Mouse (Mus musculus) thymus, postnatal 25 days (tissue): ENCODE results near the gene Tnc.
"Not testable (repeated sequence)": the region's sequence is repeated elsewhere in the genome, so short reads cannot be mapped to it uniquely, and the experiment has no call there.

ENCODE experiments used
- DNase-seq: peaks from one replicate; pipeline ENCODE4 v3.0.0; 2022

Tnc gene

DNA sequence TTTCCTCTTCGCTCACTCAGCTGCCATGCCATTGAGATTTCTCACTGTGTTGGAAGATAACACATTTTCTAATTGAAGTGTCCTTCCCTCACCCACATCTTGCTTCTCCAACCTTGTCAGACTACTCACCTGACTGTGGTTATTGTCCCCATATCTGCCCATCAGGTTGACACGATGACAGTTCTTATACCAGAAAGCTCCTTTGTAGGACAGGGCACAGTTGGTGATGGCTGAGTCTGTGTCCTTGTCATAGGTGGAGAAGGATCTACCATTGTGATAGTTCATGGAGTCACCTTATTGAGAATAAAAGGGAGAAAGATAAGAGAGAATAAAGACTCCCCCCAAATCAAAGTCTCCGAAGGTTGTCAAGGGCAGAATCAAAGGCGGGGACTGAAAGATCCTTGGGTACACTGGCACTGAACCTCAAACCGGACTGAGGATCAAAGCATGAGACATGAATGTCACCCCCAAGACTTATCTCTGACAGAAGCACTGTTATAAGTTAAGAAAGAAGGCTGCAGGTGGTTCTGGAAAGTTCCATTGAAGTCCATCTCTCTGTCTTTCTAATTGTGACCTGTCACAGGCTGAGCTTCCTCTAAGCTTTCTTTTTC, 84.9 kb downstream of the Tnc start:
- DNase-seq = no peak

DNA sequence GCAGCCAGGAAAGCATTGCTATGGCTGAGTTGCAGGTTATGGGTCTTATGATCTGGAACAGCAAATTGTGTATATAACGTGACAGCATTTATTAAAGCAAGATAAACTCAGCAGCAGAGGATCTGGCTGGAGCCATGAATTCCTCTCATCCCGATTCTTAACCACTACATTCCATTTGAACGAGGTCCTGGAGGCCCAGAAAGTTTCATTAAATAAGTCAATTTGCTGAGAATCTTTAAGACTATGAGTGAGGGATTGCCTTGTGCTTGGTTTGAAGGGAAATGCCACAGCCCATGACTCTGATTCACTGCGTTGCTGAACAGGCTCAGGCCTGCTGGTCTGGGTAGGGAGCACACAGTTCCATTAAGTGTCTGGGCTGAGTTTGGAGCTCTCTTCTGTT, 88.2 kb downstream of the Tnc start:
- DNase-seq = no peak

DNA sequence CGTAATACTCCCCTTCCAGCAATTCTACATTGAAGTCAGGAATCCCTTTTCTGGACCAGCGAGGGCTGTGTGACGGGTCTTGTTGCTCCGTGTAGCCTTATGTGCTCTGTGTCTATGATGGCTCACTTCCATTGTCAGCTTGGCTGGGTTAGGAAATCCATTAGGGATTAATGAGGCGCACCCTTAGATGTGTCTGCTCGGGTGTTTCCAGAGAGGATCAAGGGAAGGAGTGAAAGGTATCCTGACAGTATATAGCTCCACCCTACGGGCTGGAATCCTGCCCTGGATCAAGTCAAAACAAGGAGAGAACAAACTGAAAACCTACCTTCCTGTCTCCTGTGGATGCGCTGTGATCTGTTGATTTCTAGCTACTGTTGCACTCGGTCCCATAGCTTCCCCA, 96.8 kb downstream of the Tnc start:
- no peak for DNase-seq

DNA sequence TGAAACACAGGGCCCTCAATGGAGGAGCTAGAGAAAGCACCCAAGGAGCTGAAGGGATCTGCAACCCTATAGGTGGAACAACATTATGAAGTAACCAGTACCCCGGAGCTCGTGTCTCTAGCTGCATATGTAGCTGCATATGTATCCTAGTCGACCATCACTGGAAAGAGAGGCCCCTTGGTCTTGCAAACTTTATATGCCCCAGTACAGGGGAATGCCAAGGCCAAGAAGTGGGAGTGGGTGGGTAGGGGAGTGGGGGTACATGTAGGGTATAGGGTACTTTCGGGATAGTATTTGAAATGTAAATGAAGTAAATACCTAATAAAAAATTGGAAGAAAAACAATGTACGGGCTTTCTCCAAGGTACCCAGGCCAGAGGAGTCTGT, 98.1 kb downstream of the Tnc start:
- DNase-seq = not testable (repeated sequence)

DNA sequence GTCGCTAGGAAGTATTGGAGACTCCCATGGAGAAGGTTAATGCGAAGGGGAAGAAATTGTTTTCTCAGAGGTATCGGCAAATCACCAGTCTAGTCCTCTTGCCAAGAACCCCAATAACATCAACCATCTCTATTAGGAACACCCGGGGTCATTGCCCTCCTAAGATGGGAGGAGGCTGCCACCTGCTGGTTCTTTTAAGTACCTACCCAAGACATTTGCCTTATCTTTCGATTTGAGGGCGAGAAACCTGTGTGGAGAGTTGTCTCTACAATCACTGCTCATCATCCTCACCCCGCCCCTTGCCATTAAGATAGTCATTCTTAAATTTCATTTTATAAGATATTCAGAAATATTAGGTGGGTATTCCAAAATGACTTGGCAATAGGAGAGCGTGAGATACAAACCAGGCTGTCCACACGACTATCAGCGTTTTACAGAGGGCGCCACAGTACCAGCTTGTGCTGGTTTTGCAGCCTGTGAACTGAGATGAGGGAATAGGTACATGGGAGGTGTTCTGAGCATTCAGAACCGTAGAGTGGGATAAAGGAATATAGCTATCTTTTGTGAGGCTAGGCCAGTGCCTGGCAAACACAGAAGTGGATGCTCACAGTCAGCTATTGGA, 98.6 kb downstream of the Tnc start:
- DNase-seq = peak; percentile 70

DNA sequence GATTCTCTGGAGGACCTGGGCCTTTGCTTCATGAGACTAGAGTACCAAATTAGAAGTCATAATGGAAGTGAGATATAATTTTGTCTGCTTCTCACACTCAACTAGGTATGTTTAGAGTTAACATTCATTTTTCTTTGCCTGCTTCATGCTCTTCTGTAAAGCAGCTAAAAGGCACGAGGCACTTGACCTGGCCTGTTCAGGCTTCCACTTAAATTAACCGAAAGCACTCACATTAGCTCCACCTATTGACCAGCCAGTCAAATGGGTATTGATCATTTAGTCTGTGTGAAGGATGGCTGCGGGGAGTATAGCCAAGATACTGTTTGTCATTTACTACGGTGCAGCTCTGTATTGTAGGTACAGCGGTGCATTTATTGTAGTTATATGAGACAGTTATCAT, 103.0 kb downstream of the Tnc start:
- no peak for DNase-seq

DNA sequence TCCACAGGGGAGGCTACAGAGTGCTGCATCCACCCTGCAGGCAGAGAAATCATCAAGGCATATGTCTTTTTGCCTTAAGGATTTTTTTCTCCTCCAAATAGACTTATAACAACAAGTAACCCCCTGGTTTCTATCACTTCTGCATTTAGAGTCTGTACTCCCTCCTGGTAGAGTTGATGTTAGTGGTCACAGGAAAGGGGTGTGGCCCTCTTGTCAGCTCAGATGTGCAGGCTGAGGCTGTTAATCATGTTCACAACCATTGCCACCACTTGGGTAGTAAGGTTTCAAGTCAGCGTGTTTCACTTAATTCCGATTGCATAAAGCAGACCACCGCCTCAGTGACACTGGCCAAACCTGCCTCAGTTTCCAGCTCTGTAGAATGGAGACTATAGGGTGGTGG, 103.9 kb downstream of the Tnc start:
- DNase-seq = no peak

DNA sequence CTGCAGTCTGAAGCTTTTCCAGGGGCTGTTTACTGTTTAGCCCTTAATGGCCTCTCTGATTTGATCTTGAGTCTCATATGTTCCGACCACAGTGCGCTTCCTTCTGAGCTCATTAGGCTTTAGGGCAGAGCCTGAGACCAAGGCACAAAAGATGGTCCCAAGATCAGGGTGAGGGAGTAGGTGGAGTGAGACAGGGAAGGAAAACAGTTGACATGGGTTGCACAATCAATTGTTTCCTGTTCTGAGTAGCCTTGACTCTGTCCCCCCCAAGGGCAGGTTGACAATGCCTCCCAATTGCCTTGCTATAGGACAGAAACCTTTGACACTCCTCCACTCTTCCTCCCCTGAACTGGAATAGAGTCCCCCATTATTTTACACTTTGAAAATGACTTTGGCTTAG, 105.4 kb downstream of the Tnc start:
- no peak for DNase-seq

DNA sequence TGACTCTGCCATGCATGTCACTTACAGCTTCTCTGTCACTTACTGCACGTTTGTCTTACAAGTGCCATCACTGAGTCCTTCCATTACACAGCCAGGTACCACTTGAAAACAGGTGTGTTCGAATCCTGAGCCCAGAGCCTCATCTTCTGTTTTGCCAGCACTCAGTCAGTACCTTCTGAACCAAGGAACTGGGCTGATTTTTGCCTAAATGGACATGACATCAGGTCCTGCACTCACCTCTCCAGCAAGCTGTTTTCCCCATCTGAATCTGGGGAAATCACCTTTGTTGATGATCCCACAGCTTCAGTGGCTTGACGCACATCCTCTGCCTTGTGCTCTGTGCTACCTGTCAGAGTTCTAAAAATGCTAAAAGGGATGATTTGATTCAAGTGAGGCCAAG, 107.4 kb downstream of the Tnc start:
- no peak for DNase-seq

DNA sequence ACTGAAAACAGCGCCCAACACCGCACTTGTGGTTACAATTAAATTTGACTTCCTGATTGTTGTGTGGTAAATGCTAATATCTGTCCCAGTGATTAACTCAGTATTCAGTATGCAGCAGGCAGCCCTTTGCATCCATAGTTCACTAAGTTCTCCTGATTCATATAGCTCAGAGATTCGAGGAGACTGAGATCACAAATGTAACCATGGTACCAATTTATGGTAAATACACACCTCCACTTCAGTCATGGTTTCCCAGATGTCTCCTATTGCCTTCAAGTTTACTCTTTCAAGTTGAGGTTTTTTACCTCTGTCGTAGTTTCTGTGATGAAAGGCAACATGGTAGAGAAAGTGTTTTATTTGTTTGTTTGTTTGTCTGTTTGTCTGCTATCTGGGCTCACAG, 110.9 kb downstream of the Tnc start:
- DNase-seq = no peak

DNA sequence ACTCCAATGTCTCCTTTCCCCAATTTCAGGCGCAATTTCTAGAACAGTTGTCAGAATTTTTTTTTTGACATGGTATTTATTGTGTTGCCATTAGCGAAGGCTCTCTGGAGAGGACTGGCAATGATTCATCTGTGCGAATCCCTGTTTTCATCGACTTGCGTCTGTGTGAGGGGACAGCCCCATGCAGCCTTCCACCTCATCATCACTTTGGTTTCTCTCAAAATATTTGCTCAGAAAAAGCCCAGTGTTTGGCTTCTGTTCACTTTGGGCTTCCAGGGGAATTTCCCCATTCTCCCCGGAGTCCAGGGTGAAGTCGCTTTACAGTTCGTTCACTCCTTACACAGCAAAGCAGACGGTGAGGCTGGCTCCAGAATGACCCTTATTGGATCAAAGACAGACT, 111.5 kb downstream of the Tnc start:
- no peak for DNase-seq

DNA sequence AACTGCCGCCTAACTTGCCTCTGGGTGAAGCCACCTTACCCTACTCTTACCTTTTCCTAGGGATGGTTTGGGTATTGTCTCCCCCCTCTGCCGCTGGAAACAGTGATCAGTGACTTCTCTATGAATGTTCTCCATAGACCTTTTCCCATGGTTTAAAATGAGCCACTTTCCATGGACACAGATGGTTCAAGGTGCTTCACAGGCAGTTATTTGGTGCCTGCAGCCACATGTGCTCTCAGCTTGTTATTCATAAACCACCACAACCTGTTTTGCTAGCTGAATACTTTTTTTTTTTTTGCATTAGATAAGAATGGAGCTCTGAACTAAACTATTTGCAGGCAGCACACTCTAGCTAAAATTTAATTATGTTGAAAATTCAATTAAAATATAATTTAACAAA, 116.0 kb downstream of the Tnc start:
- DNase-seq = no peak

DNA sequence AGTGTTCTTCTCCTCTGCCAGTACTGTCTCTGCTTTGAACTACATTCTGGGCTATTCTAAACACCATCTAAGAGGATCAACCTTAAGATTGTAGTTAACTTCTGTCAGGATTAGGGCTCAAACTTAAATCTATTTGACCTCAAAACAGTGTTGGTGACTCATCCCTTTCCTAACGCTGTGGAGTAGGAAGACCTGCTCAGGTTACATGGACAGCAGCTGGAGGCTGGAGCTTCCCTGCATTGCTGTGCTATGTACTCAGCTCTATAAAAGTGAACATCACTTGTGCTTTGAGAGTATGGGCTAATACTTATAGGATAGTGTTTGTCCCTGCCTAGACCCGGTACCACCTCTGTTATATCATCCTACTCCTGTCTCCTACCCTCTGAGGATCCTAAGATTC, 117.3 kb downstream of the Tnc start:
- DNase-seq = no peak

DNA sequence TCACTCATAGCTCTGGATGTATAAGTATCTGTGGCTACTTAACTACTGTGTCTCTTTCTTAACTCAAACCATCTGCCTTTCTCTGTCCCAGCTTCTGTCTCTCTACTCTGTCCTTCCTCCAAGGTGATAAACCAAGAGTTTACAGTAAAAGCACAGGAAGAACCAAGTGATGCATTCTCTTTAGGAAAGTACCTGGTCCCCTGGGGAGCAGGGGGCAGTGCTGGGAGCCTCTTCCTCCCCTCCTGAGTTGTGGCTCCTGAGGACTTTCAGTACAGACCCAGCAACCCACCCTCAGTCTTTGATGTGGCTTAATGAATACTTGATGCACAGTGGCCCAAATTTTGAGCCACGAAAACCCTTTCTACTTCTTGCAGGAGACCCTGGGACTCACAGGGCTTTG, 118.6 kb downstream of the Tnc start:
- no peak for DNase-seq

DNA sequence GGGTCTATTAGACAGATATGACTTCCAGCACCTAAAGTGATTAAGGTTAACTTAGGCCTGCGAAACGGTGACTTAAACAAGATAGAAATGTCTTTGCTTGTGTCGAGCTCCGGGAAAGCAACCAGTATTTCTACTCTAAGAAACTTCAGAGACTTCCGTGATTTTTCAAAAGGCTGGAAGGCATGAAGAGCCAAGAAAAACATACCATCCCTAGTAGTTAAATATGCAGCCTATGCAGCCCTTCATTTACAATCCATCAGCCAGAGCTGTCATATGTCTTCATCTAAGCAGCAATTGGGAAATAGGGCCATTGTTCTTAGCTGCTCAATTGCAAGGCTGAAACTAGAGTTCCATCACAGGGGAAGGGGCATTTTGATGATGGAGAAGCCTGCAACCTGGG, 129.6 kb downstream of the Tnc start:
- DNase-seq = no peak

DNA sequence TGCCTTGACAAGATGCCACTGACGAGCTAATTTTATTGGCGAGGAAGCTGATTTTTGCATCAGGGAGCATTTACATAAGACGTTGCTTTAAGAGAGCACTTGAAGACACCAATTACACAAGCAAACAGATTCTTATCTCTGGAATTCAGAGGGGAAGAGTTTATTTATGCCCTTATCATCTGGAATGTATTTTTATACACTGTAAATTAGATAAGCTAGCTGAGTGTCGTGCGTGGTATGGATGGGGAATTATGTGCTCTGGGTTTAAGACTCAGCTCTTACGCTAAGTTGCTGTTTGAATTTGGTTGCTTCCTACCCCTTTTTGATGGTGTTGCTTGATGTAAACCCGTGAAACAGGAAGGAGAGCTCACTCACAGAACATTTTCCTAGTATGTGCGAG, 130.1 kb downstream of the Tnc start:
- DNase-seq = no peak

DNA sequence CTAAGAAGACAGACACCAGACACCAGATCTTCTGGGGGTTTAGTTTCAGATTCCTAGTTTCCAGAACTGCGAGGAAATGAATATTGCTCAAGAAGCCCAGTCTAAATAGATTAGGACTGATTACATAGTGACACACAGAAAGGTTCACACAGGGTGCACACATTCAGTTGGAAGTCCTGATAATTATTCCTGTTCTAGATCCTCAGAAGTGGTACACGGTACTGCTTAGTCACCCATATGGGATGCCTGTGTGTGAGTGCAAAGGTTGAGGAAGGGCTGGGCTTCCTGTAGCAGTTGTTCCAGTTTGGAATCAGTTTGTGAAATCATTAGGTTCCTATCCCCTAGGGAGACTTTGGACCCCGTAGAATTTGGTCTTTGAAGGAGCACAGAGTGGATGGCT, 130.5 kb downstream of the Tnc start:
- DNase-seq = no peak
